Mouse (Mus musculus) T-helper 1 cell (primary cell): ENCODE measurements at regions not wholly inside any gene's neighbourhood (a gene's known extent, or its start where the extent isn't known, plus 50 kb on each side); places are given as distances from the start of the nearest gene placed in this dataset.
"Not testable (repeated sequence)": the region's sequence is repeated elsewhere in the genome, so short reads cannot be mapped to it uniquely, and the experiment has no call there.

Source experiments
- in situ Hi-C: fragments of 300-600 bp; cut with MboI, MseI; formaldehyde crosslinking; loops from one replicate; pipeline ENCODE4 v1.15.1; 2025; ENCODE audit warnings: high pct_unique_total_duplicates

GRCm38 (mm10) chr1:51411726-51412125 is 66.5 kb downstream of the Nabp1 start:
- in situ Hi-C loops, result no loop called here

- in situ Hi-C loops, result no loop called here
Observed at GRCm38 (mm10) chr1:51403632-51404031, 74.6 kb downstream of the Nabp1 start.

DNA sequence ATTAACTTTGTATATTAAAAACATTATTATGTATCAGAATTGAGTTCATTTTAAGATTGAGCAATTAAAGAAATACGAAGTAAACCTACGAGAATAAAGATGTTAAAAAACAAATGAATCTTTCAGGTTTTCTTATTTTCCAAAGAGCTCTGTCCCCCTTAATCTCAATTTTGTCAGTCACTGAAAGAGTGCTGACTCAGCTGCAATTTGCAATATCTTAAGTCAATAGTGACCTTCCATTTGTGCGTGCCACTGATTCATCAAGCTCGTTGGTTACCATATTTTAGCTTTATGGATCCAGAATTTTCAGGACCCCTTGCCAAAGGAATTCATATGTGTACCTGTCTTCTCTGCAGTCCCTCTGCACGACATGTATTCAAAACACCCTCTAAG is 75.7 kb downstream of the Nabp1 start:
- in situ Hi-C loops, result no loop called here

GRCm38 (mm10) chr1:51401846-51402532 is 76.2 kb downstream of the Nabp1 start:
- in situ Hi-C loops, result no loop called here

- in situ Hi-C loops, result not testable (repeated sequence)
Observed at GRCm38 (mm10) chr1:51400541-51400940, 77.7 kb downstream of the Nabp1 start.

DNA sequence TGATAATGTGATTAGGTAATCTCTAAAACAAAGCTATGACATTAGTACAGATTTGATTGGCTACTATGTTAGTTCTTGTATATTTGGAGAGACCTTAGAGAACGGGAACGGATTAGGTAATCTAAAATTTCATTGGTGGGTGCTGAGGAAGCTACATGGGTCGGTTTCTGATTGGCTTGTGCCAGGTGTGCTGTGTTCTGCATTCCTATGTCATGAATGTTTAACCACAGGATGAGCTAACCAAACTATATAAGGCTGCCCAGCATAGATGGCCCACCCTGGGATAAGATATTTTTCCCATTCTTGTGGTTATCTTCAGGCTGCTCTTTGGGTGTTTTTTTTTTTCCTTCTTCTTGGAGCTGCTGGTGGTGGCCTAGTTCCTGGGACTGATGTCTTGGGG is 91.4 kb downstream of the Nabp1 start:
- in situ Hi-C loops, result no loop called here

DNA sequence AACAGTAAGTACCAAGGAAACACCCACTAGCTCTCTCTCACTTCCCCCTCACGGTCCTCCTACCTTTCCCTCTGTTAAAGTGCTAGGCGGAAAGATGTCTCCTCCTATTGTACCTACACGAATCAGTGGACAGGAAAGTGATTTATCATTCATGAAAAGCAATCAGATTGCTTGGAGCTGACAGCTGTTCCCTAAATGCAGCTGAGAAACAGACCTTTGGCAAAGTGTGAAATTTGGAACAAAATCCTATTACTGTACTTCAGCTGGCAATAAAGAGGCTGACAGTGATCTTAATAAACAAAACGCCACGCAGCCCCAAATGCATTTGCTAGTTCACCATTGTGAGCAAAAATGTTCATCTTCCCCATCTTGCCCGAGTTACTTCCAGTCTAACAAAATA is 94.2 kb downstream of the Nabp1 start:
- in situ Hi-C loops, result no loop called here

DNA sequence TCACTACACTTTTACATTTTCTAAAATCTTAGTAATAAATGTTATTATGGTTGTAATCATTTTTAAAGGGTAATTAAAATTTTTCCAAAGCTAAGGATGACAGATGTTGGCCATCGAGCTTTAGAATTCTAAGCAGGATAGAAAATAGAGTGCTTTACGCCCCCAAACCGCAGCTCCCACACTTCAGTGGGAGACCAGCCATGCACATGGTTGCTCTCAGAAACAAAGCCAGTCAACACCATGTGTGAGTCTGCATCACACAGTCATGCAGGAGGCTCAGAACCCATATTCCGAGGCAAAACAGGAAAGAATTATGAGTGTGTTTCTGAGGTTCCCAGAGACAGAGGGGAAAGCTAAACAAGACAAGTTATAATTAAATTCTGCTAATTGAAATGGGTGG is 91.3 kb downstream of the Cavin2 start:
- in situ Hi-C loops, result no loop called here

- in situ Hi-C loops, result loop anchor here (10.0 kb wide), 1 partner anchor 237 kb away; no protein-coding TSS in a partner anchor
Observed at GRCm38 (mm10) chr1:51367587-51367986, 78.7 kb downstream of the Cavin2 start.

DNA sequence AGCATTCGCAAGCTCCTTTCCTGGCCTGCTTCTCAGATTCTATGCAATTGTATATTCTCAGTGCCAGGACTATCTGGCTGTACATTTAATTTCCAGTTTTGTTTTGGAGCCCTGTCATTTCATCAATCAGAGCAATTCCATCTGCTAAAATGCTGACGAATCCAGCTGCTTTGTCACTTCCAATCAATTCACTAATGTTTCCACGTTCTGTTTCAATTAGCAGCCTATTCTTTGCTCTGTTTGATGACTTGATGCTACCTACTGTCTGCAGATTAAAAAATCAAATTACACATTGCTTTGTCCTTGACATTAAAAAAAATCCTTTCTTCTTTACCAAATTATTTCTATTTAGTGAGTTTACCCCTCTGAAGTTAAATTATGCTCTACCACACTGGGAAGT is 71.2 kb downstream of the Cavin2 start:
- in situ Hi-C loops, result loop anchor here (10.0 kb wide), 1 partner anchor 245 kb away; no protein-coding TSS in a partner anchor
